Mouse (Mus musculus): ENCODE data around the gene Tulp4. TPM values are rescaled to one million over a fixed set of nuclear protein-coding genes. Genes with fewer than 3 reads are reported as not detected.
"Not testable (repeated sequence)": the region's sequence is repeated elsewhere in the genome, so short reads cannot be mapped to it uniquely, and the experiment has no call there.

The Tulp4 gene
- total RNA-seq, 2 experiments from 2014 or later = 0.42 to 12.5 TPM

- ATAC-seq (replicated peaks; ENCODE audit: low FRiP score, poor library complexity, severe bottlenecking) = not testable (repeated sequence)
Measured at GRCm38 (mm10) chr17:6257070-6257456, 150.8 kb downstream of the Tulp4 start.

- ATAC-seq (replicated peaks; ENCODE audit: low FRiP score, poor library complexity, severe bottlenecking) = not testable (repeated sequence)
Measured at GRCm38 (mm10) chr17:6269876-6270831, 163.9 kb downstream of the Tulp4 start.

- not testable (repeated sequence) for ATAC-seq (replicated peaks; ENCODE audit: low FRiP score, poor library complexity, severe bottlenecking)
Measured at GRCm38 (mm10) chr17:6270840-6271239, 164.6 kb downstream of the Tulp4 start.

GRCm38 (mm10) chr17:6271970-6272369, 165.7 kb downstream of the Tulp4 start:
- ATAC-seq (replicated peaks; ENCODE audit: low FRiP score, poor library complexity, severe bottlenecking) = not testable (repeated sequence)

GRCm38 (mm10) chr17:6274693-6275092, 168.5 kb downstream of the Tulp4 start:
- ATAC-seq (replicated peaks; ENCODE audit: low FRiP score, poor library complexity, severe bottlenecking) = not testable (repeated sequence)

GRCm38 (mm10) chr17:6279205-6279604, 173.0 kb downstream of the Tulp4 start:
- ATAC-seq (replicated peaks; ENCODE audit: low FRiP score, poor library complexity, severe bottlenecking) = not testable (repeated sequence)

- ATAC-seq (replicated peaks; ENCODE audit: low FRiP score, poor library complexity, severe bottlenecking) = not testable (repeated sequence)
Measured at GRCm38 (mm10) chr17:6279772-6280171, 173.5 kb downstream of the Tulp4 start.

GRCm38 (mm10) chr17:6280513-6280912, 174.3 kb downstream of the Tulp4 start:
- not testable (repeated sequence) for ATAC-seq (replicated peaks; ENCODE audit: low FRiP score, poor library complexity, severe bottlenecking)

GRCm38 (mm10) chr17:6283137-6283536, 176.9 kb downstream of the Tulp4 start:
- ATAC-seq (replicated peaks; ENCODE audit: low FRiP score, poor library complexity, severe bottlenecking) = not testable (repeated sequence)

- not testable (repeated sequence) for ATAC-seq (replicated peaks; ENCODE audit: low FRiP score, poor library complexity, severe bottlenecking)
Measured at GRCm38 (mm10) chr17:6286169-6286568, 179.9 kb downstream of the Tulp4 start.

GRCm38 (mm10) chr17:6289045-6289444, 182.8 kb downstream of the Tulp4 start:
- ATAC-seq (replicated peaks; ENCODE audit: low FRiP score, poor library complexity, severe bottlenecking) = not testable (repeated sequence)

- ATAC-seq (replicated peaks; ENCODE audit: low FRiP score, poor library complexity, severe bottlenecking) = not testable (repeated sequence)
Measured at GRCm38 (mm10) chr17:6293882-6294281, 187.6 kb downstream of the Tulp4 start.

GRCm38 (mm10) chr17:6297060-6297795, 191.0 kb downstream of the Tulp4 start:
- ATAC-seq (replicated peaks; ENCODE audit: low FRiP score, poor library complexity, severe bottlenecking) = not testable (repeated sequence)

GRCm38 (mm10) chr17:6300190-6300863, 194.1 kb downstream of the Tulp4 start:
- ATAC-seq (replicated peaks; ENCODE audit: low FRiP score, poor library complexity, severe bottlenecking) = not testable (repeated sequence)

Other genes with a start within 250 kb of the Tulp4 start
- gene Synj2, start 165.2 kb upstream of the Tulp4 start, total RNA-seq (2015; ENCODE audit: low replicate concordance) = 1.8 and 6.3 TPM in 2 replicates
- 2.7 TPM in 1 of 2 replicates, not detected in the other for gene Synj2, start 165.2 kb upstream of the Tulp4 start, total RNA-seq (2017; ENCODE audit: low replicate concordance)
- gene Serac1, start 26.7 kb upstream of the Tulp4 start, total RNA-seq (2015; ENCODE audit: low replicate concordance) = 1.1 and 1.3 TPM in 2 replicates
- gene Serac1, start 26.7 kb upstream of the Tulp4 start, total RNA-seq (2017; ENCODE audit: low replicate concordance) = 3.3 TPM in 1 of 2 replicates, not detected in the other
- 29.6 and 29.8 TPM in 2 replicates for gene Gtf2h5, start 26.7 kb upstream of the Tulp4 start, total RNA-seq (2015; ENCODE audit: low replicate concordance)
- 26.8 and 35.8 TPM in 2 replicates for gene Gtf2h5, start 26.7 kb upstream of the Tulp4 start, total RNA-seq (2017; ENCODE audit: low replicate concordance)
- 0.42 and 1.8 TPM in 2 replicates for gene Tmem181a, start 150.4 kb downstream of the Tulp4 start, total RNA-seq (2015; ENCODE audit: low replicate concordance)
- 0.13 and 0.91 TPM in 2 replicates for gene Tmem181a, start 150.4 kb downstream of the Tulp4 start, total RNA-seq (2017; ENCODE audit: low replicate concordance)
- 10.1 and 24.5 TPM in 2 replicates for gene Dynlt1a, start 211.1 kb downstream of the Tulp4 start, total RNA-seq (2015; ENCODE audit: low replicate concordance)
- 10.3 and 12.6 TPM in 2 replicates for gene Dynlt1a, start 211.1 kb downstream of the Tulp4 start, total RNA-seq (2017; ENCODE audit: low replicate concordance)

Data from erythroid progenitor cell, adult 5-6 weeks (primary cell).